Mouse (Mus musculus): Measurements from ENCODE around the gene Gys1. TPM values are rescaled to one million over a fixed set of nuclear protein-coding genes. Genes with fewer than 3 reads are reported as not detected.

Gene Gys1
- total and polyA plus RNA-seq, 3 experiments, result 14.0 to 27.2 (median 23.9) TPM

DNA sequence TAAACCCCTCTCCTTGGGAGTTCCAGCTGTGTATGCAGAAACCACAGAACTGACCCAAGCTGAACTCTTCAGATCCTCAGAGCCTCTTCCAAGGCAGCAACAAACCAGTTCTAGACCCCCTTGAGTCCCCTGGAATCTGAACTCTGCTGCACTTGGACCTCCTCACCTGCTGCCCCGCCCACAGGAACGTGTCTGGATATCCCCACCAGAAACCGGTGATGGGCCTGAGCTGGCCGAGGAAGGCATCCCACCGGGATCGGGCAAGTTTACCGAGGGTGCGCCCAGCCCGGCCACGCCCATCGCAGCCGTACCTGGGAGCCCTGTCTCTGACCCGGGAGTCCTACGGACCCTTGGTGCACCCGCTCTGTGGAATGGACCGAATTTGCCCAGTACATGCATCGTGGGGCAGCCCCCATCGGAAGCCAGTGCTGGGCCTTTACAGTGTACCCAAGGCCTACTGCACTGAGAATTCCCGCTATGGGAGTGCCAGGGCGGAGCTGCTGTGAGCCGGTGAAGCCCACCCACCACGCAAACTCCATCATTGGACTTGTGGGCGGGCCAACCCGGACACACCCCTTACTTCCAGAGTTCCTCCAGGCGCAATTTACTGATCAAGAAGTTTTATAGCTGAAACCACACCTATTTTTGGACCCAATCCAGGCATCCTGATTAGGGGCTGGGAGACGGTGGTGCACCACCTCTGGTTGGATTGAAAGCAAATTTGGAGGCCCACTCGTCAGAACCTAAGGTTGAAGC, 14.6 kb upstream of the Gys1 start:
- Histone ChIP-seq H3K36me3 (replicated peaks in 1 of 2; ENCODE audit: control insufficient read depth in 1 of 2, insufficient read depth in 1 of 2, low read length in 1 of 2) (peaks cover 49 to 63% of the 10 kb centered on the region in 2 experiments), H3K9me3 (replicated peaks; ENCODE audit: low read length) (no peaks in the 10 kb centered on the region), H3K9ac (ENCODE audit: insufficient read depth, low read depth) (no peak overlapping the region), H3K79me2 (replicated peaks; ENCODE audit: control insufficient read depth, extremely low read depth, insufficient read depth, poor library complexity, severe bottlenecking) (no peaks in the 10 kb centered on the region), H3K27ac (ENCODE audit: insufficient read depth, low read depth) (no peak overlapping the region), H3K4me2 (ENCODE audit: insufficient read depth, low read depth, poor library complexity, severe bottlenecking) (no peak overlapping the region), H3K4me3 (replicated peaks in 1 of 3; ENCODE audit: low read depth in 2 of 3, low read length in 2 of 3, poor library complexity in 1 of 3) (no peak overlapping the region), H3K27me3 (replicated peaks) (no peaks in the 10 kb centered on the region), H3K4me1 (ENCODE audit: control insufficient read depth in 1 of 2, insufficient read depth in 2 of 2) (peaks cover 4 to 10% of the 10 kb centered on the region in 2 experiments; a peak in 2 of 4 replicates)
- in situ Hi-C loops (cut with MboI; ENCODE audit: low pct_ligation_motif_present, low pct_unique_long_range_greater_than_20kb, low sequenced_read_pairs), result no loop called here
- dilution Hi-C loops (cut with MboI; ENCODE audit: extremely low pct_ligation_motif_present, extremely low pct_unique_long_range_greater_than_20kb, low sequenced_read_pairs), result no loop called here
- no peak for DNase-seq (ENCODE audit: extremely low read depth)
- TF ChIP-seq BHLHE40 (IDR thresholded peaks at IDR 0.05; ENCODE audit: low read depth, low read length) (no peak), UBTF (IDR thresholded peaks at IDR 0.05; ENCODE audit: low read depth, low read length) (no peak), MEF2A (IDR thresholded peaks at IDR 0.05; ENCODE audit: borderline replicate concordance, low read depth, low read length) (no peak), RCOR1 (conservative IDR thresholded peaks at IDR 0.05; ENCODE audit: low read depth, low read length) (no peak), CHD1 (IDR thresholded peaks at IDR 0.05; ENCODE audit: low read depth, low read length) (no peak), SMC3 (IDR thresholded peaks at IDR 0.05; ENCODE audit: low read depth, low read length) (no peak), NELFE (IDR thresholded peaks at IDR 0.05; ENCODE audit: low read depth, low read length) (no peak), IRF4 (IDR thresholded peaks at IDR 0.05; ENCODE audit: low read depth, low read length) (no peak), CTCF (conservative IDR thresholded peaks at IDR 0.05 in 1 of 2, IDR thresholded peaks at IDR 0.05 in 1 of 2; ENCODE audit: low read depth in 2 of 2, low read length in 2 of 2) (no peak), MAX (IDR thresholded peaks at IDR 0.05; ENCODE audit: low read length) (no peak), MYC (IDR thresholded peaks at IDR 0.05; ENCODE audit: low read depth, low read length) (no peak), MAFK (IDR thresholded peaks at IDR 0.05; ENCODE audit: insufficient replicate concordance, low read length) (no peak), RAD21 (IDR thresholded peaks at IDR 0.05; ENCODE audit: low read depth, low read length) (no peak), NRF1 (IDR thresholded peaks at IDR 0.05; ENCODE audit: low read depth, low read length) (no peak), JUN (IDR thresholded peaks at IDR 0.05; ENCODE audit: insufficient read depth, low read depth, low read length) (no peak), CHD2 (IDR thresholded peaks at IDR 0.05; ENCODE audit: low read length) (no peak), GABPA (IDR thresholded peaks at IDR 0.05; ENCODE audit: insufficient replicate concordance, low read depth, low read length) (no peak), POLR2AphosphoS2 (IDR thresholded peaks at IDR 0.05; ENCODE audit: low read depth, low read length) (no peak), TCF12 (IDR thresholded peaks at IDR 0.05; ENCODE audit: low read depth, low read length) (no peak), JUND (conservative IDR thresholded peaks at IDR 0.05; ENCODE audit: low read depth, low read length) (no peak)

- Histone ChIP-seq H3K36me3 (replicated peaks in 1 of 2; ENCODE audit: control insufficient read depth in 1 of 2, insufficient read depth in 1 of 2, low read length in 1 of 2) (peaks cover 54 to 68% of the 10 kb centered on the region in 2 experiments), H3K4me2 (ENCODE audit: insufficient read depth, low read depth, poor library complexity, severe bottlenecking) (no peak within 1 kb of the TSS), H3K9me3 (replicated peaks; ENCODE audit: low read length) (no peaks in the 10 kb centered on the region), H3K4me1 (ENCODE audit: control insufficient read depth in 1 of 2, insufficient read depth in 2 of 2) (peaks cover 4 to 10% of the 10 kb centered on the region in 2 experiments; a peak in 2 of 4 replicates), H3K27me3 (replicated peaks) (no peaks in the 10 kb centered on the region), H3K4me3 (replicated peaks in 1 of 3; ENCODE audit: low read depth in 2 of 3, low read length in 2 of 3, poor library complexity in 1 of 3) (no peak within 1 kb of the TSS), H3K9ac (ENCODE audit: insufficient read depth, low read depth) (no peak within 1 kb of the TSS), H3K27ac (ENCODE audit: insufficient read depth, low read depth) (no peak within 1 kb of the TSS), H3K79me2 (replicated peaks; ENCODE audit: control insufficient read depth, extremely low read depth, insufficient read depth, poor library complexity, severe bottlenecking) (no peaks in the 10 kb centered on the region)
- TF ChIP-seq ETS1 (conservative IDR thresholded peaks at IDR 0.05; ENCODE audit: low read depth, low read length), result no peak
- TF ChIP-seq KAT2A (IDR thresholded peaks at IDR 0.05; ENCODE audit: insufficient replicate concordance, low read length), result no peak
- no peak for TF ChIP-seq MXI1 (IDR thresholded peaks at IDR 0.05; ENCODE audit: low read depth, low read length)
- no peak for TF ChIP-seq RAD21 (IDR thresholded peaks at IDR 0.05; ENCODE audit: low read depth, low read length)
- no peak for TF ChIP-seq CHD2 (IDR thresholded peaks at IDR 0.05; ENCODE audit: low read length)
- TF ChIP-seq SMC3 (IDR thresholded peaks at IDR 0.05; ENCODE audit: low read depth, low read length), result no peak
- no peak for TF ChIP-seq IRF4 (IDR thresholded peaks at IDR 0.05; ENCODE audit: low read depth, low read length)
- TF ChIP-seq NELFE (IDR thresholded peaks at IDR 0.05; ENCODE audit: low read depth, low read length), result no peak
- no peak for TF ChIP-seq PAX5 (IDR thresholded peaks at IDR 0.05; ENCODE audit: low read length)
- no peak for TF ChIP-seq BHLHE40 (IDR thresholded peaks at IDR 0.05; ENCODE audit: low read depth, low read length)
- TF ChIP-seq JUN (IDR thresholded peaks at IDR 0.05; ENCODE audit: insufficient read depth, low read depth, low read length), result no peak
- no peak for TF ChIP-seq MEF2A (IDR thresholded peaks at IDR 0.05; ENCODE audit: borderline replicate concordance, low read depth, low read length)
- no peak for TF ChIP-seq E2F4 (IDR thresholded peaks at IDR 0.05; ENCODE audit: insufficient replicate concordance, low read depth, low read length)
- dilution Hi-C loops (cut with MboI; ENCODE audit: extremely low pct_ligation_motif_present, extremely low pct_unique_long_range_greater_than_20kb, low sequenced_read_pairs) (no loop called here), in situ Hi-C loops (cut with MboI; ENCODE audit: low pct_ligation_motif_present, low pct_unique_long_range_greater_than_20kb, low sequenced_read_pairs) (no loop called here)
- no peak for DNase-seq (ENCODE audit: extremely low read depth)
Measured at GRCm38 (mm10) chr7:45420615-45420919, 14.1 kb upstream of the Gys1 start, which contains the start of gene Lhb. Gene Lhb, plus strand, starts transcription at chr7:45420820.

Measured in CH12.LX (cell line).